Mouse (Mus musculus): ENCODE data around the gene Dnajb12.
A peak's percentile ranks its signal among the peaks of the same experiment; 100 is the strongest.

Gene Dnajb12

GRCm38 (mm10) chr10:59895460-59896186, 16.3 kb downstream of the Dnajb12 start:
- DNase-seq (ENCODE audit: extremely low read depth, low read depth, low spot score) = no peak

DNA sequence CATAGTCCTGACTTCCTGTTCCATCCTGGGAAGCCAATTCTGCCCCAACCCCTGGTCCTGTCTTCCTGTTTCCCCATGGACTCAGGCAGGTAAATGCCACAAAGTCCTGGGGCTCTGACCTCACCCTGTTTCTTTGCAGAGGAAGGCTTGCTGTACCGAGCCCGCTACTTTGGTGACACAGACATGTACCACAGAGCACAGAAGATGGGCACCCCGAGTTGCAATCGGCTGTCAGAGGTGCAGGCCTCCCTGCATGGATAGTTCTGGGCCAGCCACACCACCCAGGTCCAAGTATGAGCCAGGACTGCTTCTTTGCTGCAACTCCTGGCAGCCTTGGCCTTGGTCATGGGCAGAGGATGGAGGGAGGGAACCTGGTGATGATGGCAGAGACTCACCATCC, 16.9 kb downstream of the Dnajb12 start:
- DNase-seq (ENCODE audit: extremely low read depth, low read depth, low spot score) = no peak

- no peak for DNase-seq (ENCODE audit: extremely low read depth, low read depth, low spot score)
These were observed 17.6 kb downstream of the Dnajb12 start for GRCm38 (mm10) chr10:59896911-59897331.

- no peak for DNase-seq (ENCODE audit: extremely low read depth, low read depth, low spot score)
These were observed 18.2 kb downstream of the Dnajb12 start for GRCm38 (mm10) chr10:59897511-59897910.

GRCm38 (mm10) chr10:59898180-59898778, 18.9 kb downstream of the Dnajb12 start:
- DNase-seq (ENCODE audit: extremely low read depth, low read depth, low spot score) = no peak

- no peak for DNase-seq (ENCODE audit: extremely low read depth, low read depth, low spot score)
These were observed 19.6 kb downstream of the Dnajb12 start for GRCm38 (mm10) chr10:59898935-59899334.

GRCm38 (mm10) chr10:59899341-59900173, 20.2 kb downstream of the Dnajb12 start:
- no peak for DNase-seq (ENCODE audit: extremely low read depth, low read depth, low spot score)

- DNase-seq (ENCODE audit: extremely low read depth, low read depth, low spot score) = no peak
These were observed 20.7 kb downstream of the Dnajb12 start for GRCm38 (mm10) chr10:59900174-59900435.

GRCm38 (mm10) chr10:59900939-59901338, 21.6 kb downstream of the Dnajb12 start:
- DNase-seq (ENCODE audit: extremely low read depth, low read depth, low spot score) = no peak

- no peak for DNase-seq (ENCODE audit: extremely low read depth, low read depth, low spot score)
These were observed 22.1 kb downstream of the Dnajb12 start for GRCm38 (mm10) chr10:59901463-59901862.

GRCm38 (mm10) chr10:59901986-59902605, 22.7 kb downstream of the Dnajb12 start:
- no peak for DNase-seq (ENCODE audit: extremely low read depth, low read depth, low spot score)

DNA sequence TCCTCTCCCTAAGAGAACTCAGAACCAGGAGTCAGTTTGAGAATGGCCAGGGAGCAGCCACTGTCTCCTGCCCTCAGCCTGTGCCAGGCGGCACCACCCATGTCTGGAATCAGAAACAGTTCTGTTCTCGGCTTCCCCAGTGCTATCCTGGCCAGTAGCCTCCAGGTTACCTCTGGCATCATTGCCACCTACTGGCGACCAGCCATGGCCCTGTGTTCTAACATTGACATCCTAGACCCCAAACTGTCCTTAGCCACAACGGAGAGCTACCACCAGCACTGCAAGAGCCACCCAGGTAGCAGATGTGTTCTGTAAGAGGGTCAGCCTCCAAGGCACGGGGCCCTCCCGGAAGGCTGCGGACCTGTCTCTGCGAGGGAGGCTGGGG, 23.2 kb downstream of the Dnajb12 start:
- no peak for DNase-seq (ENCODE audit: extremely low read depth, low read depth, low spot score)

GRCm38 (mm10) chr10:59903170-59903569, 23.8 kb downstream of the Dnajb12 start:
- no peak for DNase-seq (ENCODE audit: extremely low read depth, low read depth, low spot score)

DNA sequence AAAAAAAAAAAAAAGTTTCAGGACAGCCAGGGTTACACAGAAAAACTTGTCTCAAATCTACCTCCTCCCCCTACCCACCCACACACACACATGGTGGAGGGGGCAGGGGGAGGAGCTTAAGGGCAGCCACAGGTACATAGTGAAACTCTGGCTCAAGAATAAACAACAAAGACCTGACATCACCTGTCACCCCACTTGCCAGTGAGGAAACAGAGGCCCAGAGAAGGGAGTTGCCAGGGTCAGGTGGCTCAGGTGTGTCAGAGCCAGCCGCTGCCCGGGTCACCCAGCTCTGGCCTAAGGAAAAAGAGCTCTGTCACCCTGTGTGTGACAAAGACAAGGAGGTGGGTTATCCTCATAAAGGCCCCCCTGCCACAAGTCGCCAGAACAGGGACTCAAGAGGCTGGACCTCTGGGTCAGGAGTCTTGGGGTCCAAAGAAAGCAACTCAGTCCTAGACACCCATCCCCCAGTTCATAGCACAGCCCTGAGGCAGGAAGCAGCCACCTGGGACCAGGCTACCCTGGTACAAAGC, 27.8 kb downstream of the Dnajb12 start:
- no peak for DNase-seq (ENCODE audit: extremely low read depth, low read depth, low spot score)

- DNase-seq (ENCODE audit: extremely low read depth, low read depth, low spot score) = no peak
These were observed 28.4 kb downstream of the Dnajb12 start for GRCm38 (mm10) chr10:59907695-59908299.

DNA sequence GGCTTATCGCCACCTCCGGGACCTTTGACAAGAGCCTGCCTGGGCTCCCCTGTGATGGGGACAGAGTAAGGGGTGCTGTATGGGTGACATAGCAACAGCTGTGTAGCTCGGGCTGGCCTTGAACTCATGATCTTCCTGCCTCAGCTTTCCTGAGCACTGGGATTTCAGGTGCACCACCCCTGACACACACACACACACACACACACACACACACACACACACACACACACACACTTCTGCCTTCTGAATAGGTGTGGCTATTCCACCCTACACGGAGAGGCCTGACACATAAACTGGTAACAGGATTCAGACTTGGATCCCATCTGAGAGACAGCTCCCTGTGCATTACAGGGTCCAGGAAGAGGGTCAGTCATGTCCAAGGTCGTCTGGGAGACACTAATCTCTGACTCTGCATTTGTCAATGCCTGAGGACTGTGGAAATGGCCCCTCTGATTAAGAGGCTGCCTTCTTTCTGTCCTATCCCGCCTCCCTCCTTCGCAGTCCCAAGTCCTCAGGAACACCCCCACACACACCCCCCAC, 29.5 kb downstream of the Dnajb12 start:
- no peak for DNase-seq (ENCODE audit: extremely low read depth, low read depth, low spot score)

DNA sequence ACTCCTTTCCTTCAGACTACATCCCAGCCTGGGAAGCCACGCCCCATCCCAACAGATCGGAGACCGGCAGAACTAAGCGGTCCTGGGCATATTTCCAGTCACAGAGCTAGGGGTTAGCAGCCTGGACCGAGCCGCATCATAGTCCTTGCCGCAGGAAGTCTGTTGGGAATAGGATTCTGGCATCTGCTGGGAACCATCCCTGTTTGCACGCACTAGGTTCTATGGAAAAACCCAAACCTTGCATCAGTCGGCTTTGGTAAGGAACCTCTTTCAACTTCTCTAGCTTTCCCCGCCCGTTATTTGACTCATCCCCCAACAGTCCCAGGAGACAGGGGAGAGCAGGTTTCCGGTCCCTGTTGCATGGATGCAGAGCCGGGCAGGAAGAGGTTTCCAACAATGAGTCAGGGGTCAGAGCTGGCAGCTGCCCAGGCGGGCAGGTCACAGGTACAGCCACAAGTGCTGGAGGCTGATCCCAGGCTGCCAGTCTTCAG, 30.0 kb downstream of the Dnajb12 start:
- no peak for DNase-seq (ENCODE audit: extremely low read depth, low read depth, low spot score)

DNA sequence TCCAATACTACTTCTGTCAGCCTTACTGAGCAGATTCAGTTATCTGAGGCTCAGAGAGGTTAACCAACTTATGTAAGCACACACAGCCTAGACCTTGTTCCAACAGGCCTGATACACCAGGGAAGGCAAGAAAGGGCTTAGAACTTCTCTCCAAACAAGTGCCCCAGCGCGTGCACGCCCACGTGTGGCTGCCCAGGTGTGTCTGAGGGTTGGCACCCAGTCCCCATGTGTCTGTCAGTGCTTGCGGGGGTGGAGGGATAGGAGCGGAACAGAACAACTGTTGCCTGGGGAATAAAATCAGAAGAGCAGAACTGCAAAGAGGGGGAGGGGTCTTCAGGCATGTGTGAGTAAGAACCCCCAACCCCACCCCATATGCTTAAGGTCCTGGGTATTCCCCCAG, 31.7 kb downstream of the Dnajb12 start:
- DNase-seq (ENCODE audit: extremely low read depth, low read depth, low spot score) = peak; percentile 81

DNA sequence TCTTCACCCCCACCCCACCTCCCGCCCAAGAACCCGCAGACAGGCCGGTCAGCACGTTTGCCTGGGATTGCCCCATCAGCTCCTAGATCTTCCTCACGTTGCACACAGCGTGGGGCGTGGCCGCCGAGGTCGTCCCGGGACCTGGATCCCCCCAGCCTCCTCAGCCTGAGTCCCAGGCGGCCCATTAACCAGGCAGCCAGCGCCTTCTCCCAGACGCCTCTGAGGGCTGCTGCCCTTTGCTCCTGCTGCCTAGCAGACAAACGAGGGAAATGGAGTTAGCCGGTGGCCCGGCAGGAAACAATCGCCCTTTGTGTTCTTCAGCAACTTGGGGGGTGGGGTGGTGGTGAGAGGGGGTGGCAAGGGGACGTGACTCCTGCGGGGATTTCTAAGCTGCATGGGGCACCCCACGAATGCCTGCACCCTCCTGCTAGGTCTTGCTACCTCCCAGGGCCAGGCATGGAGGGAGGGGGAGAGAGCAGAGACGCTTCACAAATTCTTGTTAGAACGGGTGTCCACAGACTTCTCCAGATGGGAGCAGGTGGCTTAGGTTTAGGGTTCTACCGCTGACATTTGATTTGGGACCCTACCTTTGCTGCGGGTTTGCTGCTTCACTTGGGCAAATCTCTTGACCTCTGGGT, 32.3 kb downstream of the Dnajb12 start:
- no peak for DNase-seq (ENCODE audit: extremely low read depth, low read depth, low spot score)

Measured in fat pad, adult 2 months (tissue).